Mouse (Mus musculus) adrenal gland (tissue): Measurements from ENCODE around the gene Bcar1.

ENCODE experiments used
- intact Hi-C: fragments of 180-260 bp; cut with DNase I; formaldehyde crosslinking; loops from one replicate; pipeline ENCODE4 v1.15.1; 2025

Bcar1 gene

DNA sequence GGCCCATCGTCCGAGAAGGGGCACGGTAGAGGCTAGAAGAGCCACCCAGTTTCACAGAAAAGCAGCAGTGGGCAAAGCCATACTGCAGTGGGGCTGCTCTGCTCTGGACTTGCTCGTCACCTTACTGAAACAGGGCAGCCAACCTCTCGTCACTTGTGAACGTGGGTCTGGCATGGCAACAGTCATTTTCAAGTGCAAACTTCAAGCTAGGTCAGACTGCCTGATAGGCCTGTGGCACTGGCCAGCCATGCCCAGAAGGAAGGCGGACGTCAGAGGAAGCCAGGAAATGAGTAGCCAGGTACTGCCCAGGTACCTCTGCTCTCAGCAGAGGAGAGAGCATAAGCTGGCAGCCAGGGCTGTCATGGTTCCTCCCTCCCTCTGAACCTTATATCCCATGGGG, 2.6 kb downstream of the Bcar1 start:
- intact Hi-C loops = loop anchor here (5.0 kb wide), 1 partner anchor 46 kb away; no protein-coding TSS in a partner anchor

DNA sequence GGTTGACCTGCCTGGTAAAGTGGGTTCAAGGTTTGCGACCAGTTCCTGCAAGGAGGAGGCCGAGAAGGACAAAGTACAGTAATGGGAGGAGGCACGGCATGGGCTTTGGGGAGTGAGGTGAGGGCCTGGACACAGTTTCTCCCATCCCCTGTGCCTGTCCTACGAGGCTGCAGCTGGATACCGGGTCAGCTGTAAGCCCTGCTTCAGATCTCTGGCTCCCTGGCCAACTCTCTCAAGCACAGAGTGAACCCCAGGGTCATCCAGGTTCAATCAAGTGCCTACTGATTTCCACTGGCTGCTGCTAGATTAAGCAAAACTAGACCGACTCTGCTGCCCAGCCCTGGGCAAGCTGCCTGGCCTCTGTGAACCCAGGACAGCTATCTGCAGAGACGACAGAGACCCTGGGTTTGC, 3.3 kb downstream of the Bcar1 start:
- intact Hi-C loops = loop anchor here (5.0 kb wide), 1 partner anchor 47 kb away; no protein-coding TSS in a partner anchor

DNA sequence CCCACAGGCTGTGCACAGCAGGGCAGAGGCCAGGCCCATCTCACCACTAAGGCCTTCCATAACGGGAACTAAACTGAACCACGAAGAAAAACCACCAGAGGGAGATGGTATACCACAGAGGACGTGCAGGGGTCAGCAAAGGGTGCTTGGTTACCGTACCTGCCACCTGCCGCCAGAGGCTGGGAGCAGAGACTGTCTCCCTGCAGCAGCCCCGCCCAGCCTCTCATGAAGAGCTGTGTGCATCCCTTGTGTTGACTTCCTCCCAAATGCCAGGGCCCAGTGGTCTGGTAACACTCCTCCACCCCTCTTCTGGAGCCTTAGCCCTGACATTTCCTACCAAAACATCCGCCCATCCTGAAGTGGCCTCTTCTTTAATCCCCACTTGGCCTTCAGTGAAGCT, 4.0 kb downstream of the Bcar1 start:
- intact Hi-C loops = loop anchor here (5.0 kb wide), 1 partner anchor 48 kb away; no protein-coding TSS in a partner anchor

DNA sequence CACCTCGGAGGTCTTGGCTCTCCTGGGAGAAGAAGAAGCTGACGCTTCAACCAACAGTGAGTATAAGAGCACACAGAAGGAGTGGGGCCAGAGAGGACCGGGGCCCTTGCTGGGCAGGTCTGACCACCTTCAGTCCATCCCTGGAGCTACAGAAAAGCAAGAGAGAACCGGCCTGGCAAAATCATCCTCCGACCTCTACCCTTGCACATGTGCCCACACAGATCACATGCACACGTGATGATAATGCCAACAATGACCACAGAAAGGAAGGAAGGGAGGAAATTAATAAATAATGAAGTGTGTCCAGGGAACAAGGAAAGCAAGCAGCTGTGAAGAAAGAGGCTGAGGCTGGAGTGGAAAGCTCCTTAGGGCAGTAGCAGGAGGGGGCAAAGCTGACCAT, 4.7 kb downstream of the Bcar1 start:
- intact Hi-C loops = no loop called here

DNA sequence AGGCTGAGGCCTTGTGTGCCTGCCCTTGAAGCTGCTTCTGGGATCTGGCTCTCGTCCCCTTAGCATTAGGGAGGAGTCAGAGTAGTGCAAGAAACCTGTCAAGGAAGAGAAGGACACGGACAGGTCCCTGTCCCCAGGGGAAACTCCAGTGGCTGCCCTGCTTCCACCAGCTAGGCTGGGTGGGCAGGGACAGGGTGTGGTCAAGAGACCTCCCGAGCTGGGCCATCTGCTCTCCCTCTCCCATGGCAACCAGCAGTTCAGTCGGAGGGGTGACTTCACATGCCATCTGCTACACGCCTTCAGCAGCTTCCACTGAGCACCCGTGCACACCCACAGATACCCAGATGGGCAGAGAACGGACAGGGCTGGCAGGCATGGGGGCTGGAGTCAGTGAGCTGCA, 7.3 kb downstream of the Bcar1 start:
- intact Hi-C loops = no loop called here

DNA sequence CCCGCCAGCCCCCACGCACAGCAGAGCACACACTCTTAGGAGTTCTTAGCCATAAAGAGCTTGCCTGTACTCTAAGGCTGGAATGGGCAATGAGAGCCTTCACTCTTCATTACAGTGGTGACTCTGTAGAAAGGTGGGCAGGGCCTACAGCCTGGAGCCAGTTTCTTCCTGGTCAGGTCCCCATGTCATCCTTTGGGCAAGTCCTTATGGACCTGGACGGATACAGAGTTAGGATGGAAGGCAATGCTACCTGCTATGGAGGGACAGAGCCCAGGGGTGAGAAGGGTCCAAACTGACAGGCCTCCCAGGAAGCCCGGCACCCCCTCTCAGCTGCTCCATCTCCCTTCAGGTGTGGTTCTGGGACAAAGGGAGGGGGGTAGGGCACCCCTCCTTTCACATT, 7.8 kb downstream of the Bcar1 start:
- intact Hi-C loops = no loop called here

DNA sequence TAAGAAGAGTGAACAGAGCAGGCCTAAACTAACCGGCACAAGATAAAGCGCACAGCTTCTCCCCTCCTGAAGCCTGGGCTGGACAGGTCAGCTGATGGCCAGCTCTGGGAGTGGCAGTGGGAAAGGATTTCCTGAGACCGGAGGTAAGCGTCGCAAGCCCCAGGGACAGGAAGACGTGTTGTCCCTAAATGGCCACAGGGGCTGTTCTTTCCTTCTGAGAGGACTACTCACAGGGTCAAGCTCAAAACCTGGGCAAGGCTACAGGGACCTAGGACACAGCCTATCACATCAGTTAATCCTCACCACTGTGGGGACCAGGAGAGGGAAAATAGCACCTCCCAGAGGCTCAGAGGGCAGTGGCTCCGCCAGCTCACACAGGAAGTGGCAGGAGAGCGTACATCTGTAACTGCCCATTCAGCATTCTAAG, 8.3 kb downstream of the Bcar1 start:
- intact Hi-C loops = no loop called here

DNA sequence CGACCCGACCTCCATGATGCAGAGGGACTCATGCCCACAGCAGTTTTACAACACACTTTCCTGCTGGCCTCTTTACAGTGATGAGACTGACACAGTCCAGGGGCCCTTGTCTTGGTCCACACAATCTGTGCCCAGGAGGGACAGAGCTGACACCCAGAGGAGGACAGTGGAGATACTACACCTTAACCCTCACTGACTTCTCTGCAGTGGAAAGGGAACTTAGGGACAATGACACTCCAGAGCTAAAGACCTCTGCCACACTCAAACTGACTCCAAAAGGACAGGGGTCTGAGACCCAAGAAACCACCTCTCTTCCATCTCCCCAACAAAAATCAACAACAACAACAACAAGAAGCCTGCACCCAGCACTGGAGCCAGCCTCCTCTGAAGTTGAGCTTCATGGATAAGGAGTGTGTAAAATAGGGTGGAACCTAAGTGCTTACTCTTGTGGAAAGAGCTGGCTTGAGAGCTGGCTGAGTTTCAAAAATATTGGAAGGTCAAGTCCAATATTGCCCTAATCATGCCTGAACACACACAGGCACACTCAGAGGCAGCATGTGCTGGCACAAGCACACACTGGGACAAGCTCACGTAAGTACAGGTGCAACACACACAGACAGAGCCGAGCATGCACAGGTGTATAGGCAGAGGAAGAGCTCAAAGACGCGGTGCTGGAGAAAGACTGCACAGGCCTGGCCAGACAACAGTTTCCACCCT, 9.2 kb downstream of the Bcar1 start:
- intact Hi-C loops = no loop called here

DNA sequence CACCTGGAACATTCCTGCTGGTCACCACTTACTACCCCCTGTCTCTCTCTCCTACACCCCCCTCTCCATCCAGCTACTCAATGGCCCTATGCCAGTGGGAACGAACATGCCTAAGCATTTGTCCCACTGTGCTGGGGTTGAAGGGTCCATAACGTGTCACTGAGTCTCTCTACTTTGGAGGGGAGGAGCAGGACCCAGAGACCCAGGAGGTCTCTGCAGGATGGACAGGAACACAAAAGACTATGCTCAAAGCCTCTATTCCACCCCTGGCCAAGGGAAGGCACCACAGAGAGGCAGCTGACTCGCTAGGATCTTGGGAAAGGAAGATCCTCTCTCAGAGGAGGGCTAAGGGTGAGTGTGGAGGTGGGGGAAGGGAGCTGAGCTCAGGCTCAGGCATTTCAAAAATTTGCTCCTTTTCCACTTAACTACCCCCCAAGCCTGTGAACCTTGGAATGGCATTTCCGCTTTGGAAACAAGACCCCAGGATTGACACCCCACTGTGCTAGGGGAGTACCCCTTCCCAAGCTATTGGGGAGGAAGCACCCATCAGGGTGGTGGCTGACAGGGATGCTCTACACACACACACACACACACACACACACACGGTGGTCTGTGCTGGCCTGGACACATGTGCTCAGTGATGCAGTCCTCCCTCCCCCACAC, 9.9 kb downstream of the Bcar1 start:
- intact Hi-C loops = no loop called here

DNA sequence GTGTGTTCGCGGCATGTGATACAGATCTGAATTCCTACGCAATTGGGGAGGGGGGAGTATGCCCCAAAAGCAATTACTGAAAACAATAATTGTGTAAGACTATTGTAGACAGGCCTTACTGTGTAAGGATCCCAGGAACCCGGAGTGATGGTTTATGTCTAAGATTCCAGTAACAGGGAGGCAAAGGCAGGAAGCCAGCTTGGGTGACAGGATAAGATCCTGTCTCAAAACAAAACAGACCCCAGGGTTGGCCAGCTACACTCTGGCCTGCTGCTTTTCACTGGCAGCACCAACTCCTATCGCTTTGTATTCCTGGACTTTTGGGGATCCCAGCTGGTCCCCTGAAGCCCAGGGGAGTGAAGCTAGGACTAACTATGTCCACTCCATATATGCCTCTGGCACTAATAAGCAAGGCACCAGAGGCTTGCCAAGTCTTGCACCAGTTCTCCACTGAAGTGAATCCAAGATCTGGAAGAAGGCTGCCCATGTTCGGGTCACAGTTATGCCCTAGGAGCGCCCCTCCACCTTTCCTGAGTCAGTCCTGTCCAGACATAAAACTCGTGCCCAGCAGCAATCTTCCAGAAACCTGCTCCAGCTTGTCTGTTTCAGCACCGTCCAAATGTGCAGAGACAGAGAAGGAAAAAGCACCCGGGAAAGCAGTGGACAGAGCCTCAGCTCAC, 11.1 kb downstream of the Bcar1 start:
- intact Hi-C loops = no loop called here

DNA sequence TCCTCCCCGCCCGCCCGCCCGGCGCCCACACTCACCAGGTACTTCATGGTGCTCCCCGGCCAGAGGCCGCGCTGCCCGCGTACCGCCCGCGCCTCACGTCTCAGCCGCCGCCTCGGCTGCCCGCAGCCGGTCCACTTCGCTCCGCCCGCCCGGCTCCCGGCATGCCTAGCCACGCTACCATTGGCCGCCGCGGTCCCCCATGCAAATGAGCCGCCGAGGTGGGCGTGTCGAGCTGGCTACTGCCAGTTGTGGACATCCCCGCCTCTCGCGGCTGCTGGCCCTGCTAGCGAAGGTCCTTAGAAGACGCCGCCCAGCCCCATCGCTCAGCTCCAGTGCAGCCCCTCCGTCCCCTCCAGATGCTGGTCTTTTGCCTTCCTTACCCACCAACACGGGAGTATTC, 11.6 kb downstream of the Bcar1 start:
- intact Hi-C loops = no loop called here

DNA sequence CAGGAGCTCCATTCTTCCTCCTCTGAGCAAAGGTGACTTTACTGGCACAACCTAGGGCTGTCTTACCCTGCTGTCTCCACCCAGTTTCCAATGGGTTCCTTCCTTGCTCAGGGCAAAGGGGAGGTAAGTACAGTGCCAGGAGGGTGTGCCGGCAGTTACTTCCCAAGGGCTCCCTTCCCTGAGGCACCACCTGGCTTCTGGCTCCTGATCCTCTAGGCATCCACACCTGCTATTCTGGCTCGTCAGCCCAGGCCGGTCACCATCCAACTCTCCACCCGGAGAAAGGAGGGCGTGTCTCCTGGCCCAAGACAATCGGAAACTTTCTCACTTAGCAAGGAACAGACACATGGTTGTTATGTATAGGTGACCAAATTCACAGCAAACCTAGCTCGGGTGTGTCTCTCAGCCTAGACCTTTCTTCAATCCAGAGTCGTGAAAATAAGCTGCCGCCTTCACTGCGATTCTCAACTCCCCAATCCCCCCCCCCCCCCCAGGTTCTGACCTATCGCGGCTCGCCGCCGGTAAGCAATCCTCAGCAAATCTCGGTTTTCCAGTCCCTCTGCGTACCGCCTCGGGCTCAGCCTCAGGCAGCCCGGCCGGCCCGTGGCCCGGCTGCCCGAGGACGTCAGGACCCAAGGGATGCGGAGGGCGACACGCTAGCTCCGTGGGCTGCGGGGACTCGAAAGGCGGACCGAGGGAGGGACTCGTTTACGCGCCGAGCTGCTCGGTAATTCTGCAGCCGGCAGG, 12.2 kb downstream of the Bcar1 start:
- intact Hi-C loops = no loop called here

DNA sequence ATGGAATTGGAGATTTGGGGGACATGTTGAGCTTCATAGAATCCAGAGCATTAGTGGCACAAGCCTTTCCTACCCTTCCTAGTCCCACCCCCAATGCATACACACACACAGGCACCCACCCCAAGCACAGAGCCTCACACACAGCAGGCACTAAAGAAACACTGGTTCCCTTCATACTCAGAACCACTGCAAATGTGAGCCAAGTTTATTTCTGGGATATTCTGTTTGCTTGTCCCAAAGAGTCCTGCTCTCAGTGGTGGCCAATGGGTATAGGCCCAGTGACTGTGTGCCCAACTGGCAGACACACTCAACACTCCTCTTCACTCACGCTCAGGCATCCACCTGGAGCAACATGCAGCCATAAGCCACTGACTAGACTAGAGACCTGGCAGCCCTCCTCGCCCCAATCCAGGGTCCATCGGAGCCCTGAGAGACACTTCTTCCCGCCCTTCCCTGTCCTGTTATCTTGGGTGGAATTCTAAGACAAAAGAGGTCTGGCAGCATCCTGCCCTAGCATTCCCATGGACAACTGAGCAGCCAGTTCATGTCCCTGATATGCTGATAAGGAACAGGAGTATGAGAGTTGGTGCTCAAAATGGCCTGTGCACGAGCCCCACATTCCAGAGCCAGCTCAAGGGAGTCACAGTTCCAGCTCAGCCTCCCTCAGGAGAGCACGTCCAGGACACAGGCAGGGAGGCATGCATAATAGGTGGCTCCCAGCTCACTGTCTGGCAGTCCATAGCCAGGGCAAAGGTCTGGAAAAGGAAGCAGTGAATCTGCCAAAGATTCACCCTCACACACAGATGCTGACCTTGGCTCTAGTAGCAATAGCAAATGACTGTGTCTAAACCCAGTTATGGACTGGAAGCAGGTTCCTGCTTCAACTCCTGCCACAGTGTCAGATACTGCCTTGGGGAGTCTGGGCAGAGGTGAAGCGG, 14.1 kb downstream of the Bcar1 start:
- intact Hi-C loops = loop anchor here (5.0 kb wide), 1 partner anchor 58 kb away; no protein-coding TSS in a partner anchor

DNA sequence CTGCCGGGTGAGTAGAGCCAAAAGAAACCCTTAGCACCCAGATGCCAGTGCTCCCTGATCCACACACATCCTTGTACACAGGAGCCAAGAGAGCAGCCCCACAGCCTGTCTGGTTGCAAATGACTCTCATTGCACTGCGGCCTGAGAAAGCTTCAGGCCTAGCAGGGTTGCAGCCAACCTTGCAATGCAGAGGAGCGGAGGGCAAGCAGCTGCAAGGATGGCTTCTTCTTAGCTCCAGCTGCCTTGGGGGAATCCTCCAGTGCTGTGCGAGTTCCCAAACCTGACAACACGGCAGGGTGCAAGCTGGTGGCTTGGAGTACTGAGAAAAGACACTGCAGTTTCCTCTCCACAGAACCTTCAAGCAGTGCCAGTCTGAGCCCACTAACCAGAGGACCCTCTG, 15.1 kb downstream of the Bcar1 start:
- intact Hi-C loops = loop anchor here (5.0 kb wide), 1 partner anchor 59 kb away; no protein-coding TSS in a partner anchor

DNA sequence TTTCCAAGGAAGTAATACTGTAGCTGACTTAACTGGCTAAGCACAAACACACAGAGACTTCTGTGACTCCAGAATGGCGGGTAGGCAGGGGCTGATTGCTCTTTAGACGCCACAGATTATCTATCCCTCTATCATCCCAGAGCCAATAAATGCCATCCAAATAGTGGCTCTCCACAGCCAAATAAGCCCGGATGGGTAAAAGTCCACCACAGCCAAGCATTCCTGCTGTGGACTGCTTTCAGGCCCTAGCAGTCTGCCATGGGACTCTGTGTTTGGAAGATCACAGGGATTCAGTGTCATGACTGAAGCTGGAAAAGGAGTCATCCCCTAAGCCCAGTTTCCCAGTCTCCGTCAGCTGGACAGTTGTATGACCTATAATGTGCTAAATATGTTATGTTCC, 16.1 kb downstream of the Bcar1 start:
- intact Hi-C loops = loop anchor here (5.0 kb wide), 1 partner anchor 60 kb away; no protein-coding TSS in a partner anchor

DNA sequence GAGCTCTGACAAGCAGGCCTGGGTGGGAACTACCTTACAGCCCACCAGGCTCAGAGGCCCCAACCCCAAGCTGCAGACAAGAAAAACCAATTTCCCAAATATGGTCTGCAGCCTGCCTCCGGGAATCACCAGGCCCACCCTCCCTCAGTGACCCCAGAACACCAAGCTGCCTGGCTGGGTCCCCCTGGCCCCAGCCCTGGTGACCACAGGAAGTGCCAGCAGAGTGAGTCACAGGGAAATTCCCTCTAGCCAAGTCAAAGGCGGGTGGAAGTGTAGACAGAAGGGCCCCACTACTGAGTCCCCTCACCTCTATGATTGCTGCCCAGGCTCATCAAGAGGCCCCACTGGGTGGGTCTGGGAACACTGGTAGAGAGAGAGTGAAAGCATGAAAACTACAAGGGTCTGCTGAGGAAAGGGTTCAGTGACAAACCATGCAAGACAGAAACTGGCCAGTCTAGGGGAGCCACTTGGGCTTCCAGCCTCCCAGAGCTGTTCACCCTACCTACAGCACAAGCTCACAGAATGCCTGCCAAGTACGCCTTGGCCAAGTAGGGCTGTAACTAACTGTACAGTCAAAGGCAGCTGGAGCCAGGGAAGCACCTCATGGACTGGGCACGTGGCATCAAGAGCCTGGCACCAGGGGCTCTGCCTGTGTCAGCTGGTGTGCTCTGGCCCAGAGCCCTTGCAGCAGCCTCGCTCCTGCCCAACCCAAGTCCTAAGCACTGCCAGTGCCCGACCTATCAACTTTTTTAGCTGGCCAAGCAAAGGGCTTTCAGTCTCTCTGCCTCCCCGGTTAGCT, 17.3 kb downstream of the Bcar1 start:
- intact Hi-C loops = loop anchor here (5.0 kb wide), 1 partner anchor 61 kb away; no protein-coding TSS in a partner anchor

DNA sequence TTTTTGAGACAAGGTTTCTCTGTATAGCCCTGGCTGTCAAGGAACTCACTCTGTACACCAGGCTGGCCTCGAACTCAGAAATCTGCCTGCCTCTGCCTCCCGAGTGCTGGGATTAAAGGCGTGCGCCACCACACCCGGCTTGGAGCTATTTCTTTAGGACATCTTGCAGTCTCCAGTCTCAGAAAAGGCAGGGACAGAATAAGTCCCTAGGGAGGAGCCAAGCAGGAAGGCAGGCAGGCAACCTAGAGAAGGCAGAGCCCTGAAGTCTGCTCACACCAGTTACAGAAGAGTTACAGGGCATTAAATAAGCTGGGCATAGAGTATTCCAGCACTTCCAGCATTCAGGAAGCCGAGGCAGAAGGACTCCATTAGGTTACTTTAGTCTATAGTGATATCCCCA, 18.3 kb downstream of the Bcar1 start:
- intact Hi-C loops = loop anchor here (5.0 kb wide), 1 partner anchor 62 kb away; no protein-coding TSS in a partner anchor

DNA sequence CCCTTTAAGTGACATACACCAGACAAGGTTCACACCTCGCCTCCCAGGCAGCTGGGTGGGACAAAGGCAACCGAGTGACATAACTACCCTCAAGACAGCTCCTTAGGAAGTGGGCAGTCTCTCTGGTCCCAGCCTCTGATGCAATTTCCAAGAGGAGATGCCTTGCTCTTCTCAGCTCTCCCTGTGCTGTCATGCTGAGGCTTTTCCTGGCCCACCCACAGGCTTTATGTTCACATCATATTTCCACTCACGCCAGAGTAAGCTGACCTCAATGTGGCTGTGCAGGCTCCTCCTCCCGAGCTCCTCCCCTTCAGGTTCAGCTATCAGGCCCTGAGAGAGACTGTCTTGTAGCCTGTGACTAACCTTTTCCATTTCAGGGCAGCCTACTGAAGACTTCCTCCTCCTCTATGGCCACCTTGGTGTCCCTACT, 23.5 kb downstream of the Bcar1 start:
- intact Hi-C loops = no loop called here

DNA sequence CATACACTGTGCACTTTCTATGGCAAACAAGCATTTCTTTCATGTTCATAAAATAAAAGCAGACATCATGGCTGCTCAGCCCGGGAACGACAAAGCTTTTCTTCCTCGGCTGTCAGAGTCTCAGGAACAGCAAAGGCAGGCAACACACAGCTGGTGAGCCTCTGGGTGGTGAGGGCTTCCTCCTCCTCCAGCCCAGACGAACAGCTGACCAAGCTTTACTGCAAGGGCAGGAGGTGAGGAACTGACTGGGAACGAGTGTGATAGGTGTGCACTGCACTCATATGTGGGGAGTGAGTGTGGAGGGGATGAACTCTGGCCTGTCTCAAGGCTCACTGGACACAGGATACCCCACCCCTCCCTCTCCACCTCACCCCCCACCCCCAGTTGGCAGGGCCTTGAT, 24.7 kb downstream of the Bcar1 start:
- intact Hi-C loops = no loop called here
